Mouse (Mus musculus): ENCODE measurements around the gene Il17rc. TPM values are rescaled to one million over a fixed set of nuclear protein-coding genes. Genes with fewer than 3 reads are reported as not detected.

Il17rc gene
- total and polyA plus RNA-seq, 2 experiments, result 27.8 to 79.2 TPM

DNA sequence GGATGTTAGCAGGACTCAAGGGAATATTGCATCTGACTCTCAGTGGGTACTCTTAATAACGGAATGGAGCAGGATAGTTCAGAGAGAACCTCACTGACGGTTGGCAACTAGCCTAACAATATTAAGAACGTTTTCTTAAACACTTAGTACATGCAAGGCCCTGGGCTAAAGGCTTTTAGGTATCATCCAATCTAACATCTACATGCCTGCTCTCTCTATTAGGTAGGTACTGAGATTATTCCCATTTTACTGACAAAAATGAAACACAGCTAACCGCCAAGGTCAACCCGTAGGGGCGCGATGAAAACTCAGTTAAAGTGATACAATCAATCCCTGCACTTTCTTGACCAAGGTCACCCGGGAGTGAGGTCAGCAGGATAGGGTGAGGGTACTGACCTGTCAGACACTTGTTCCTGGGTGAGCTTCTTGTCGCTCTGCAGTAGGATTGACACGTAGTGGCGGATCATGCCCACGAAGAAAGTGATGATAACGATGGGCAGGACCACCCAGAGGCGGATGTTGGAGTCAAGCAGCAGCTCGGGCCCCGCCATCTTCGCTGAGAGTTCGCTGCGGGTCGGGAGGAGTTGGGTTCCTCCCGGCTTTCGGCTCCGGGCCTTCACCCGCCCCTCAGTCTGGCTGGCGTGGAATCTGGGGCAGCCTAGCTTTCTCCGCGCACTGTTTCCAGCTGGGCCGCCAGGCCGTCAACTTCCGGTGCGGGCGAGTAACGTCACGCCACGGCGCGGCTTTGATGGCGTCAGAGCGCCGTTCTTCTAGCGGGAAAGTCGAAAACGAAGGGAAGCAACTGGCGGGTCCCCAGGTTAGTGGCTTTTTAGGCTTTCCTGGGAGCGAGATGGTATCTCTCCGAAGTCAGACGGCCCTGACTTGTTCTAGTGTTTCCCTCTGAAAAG is 60.0 kb downstream of the Il17rc start, which contains the start of the genes Emc3 and Fancd2:
Gene Emc3, minus strand, starts transcription at position 721 of the 908 bp plus-strand sequence.
Gene Fancd2, plus strand, starts transcription at position 751 of the 908 bp plus-strand sequence.
- peak; percentile 62 for DNase-seq (ENCODE audit: extremely low read depth, low read depth, low spot score)
- H3K79me2 ChIP-seq (ENCODE audit: control insufficient read depth, insufficient read depth, low read length), result peaks cover 14% of the 10 kb centered on the region; the same call in 1 of the 2 replicates
- H3K4me1 ChIP-seq (ENCODE audit: control insufficient read depth, insufficient read depth, low read length), result peaks cover 7% of the 10 kb centered on the region
- H3K9ac ChIP-seq (ENCODE audit: low read depth, low read length), result peak within 1 kb of the TSS; percentile 90
- peak within 1 kb of the TSS; percentile 74 for H3K27ac ChIP-seq (replicated peaks; ENCODE audit: insufficient read depth, low read depth, low read length)
- TF ChIP-seq CTCF (IDR thresholded peaks at IDR 0.05; ENCODE audit: low read depth, low read length) (no peak), POLR2A (IDR thresholded peaks at IDR 0.05; ENCODE audit: extremely low read depth, insufficient read depth, low read length) (peak; percentile 36; the same call in 1 of the 2 replicates)
- H3K36me3 ChIP-seq (ENCODE audit: control insufficient read depth, insufficient read depth, low read length), result no peaks in the 10 kb centered on the region; the same call in 1 of the 2 replicates
- H3K4me3 ChIP-seq (ENCODE audit: insufficient read depth, low read depth, low read length), result peak within 1 kb of the TSS; percentile 93
- H3K27me3 ChIP-seq (ENCODE audit: control insufficient read depth, insufficient read depth, low read length), result no peaks in the 10 kb centered on the region
- under 1% methylated on average over 47 of the region's 47 CpGs for WGBS

DNA sequence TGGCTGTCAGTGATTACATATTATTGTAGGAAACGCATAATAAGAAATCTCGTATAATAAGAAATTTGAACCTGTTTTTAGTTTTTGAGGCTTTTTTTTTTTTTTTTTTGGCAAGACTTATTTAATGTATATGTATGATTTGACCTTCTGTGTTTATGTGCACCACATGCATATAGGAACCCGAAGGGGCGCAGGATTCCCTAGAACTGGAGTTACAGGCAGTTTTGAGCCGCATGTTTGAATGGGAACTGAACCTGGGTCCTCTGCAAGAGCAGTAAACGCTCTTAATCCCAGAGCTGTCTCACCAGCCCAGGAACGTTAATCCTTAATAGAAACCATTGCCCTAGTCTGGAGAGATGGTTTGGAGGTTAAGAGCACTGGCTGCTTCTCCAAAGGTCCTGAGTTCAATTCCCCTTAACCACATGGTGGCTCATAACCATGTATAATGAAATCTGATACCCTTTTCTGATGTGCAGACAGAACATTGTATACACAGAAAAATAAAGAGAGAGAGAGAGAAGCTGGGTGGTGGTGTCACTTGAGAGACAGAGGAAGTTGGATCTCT is 60.7 kb downstream of the Il17rc start:
- 8% methylated on average over 7 of the region's 7 CpGs for WGBS
- Histone ChIP-seq H3K4me3 (ENCODE audit: insufficient read depth, low read depth, low read length) (peak overlapping the region; percentile 93), H3K9ac (ENCODE audit: low read depth, low read length) (no peak overlapping the region), H3K4me1 (ENCODE audit: control insufficient read depth, insufficient read depth, low read length) (peaks cover 7% of the 10 kb centered on the region), H3K79me2 (ENCODE audit: control insufficient read depth, insufficient read depth, low read length) (peaks cover 14% of the 10 kb centered on the region; the same call in 1 of the 2 replicates), H3K27ac (replicated peaks; ENCODE audit: insufficient read depth, low read depth, low read length) (no peak overlapping the region), H3K27me3 (ENCODE audit: control insufficient read depth, insufficient read depth, low read length) (no peaks in the 10 kb centered on the region), H3K36me3 (ENCODE audit: control insufficient read depth, insufficient read depth, low read length) (no peaks in the 10 kb centered on the region; the same call in 1 of the 2 replicates)
- no peak for TF ChIP-seq CTCF (IDR thresholded peaks at IDR 0.05; ENCODE audit: low read depth, low read length)
- no peak for TF ChIP-seq POLR2A (IDR thresholded peaks at IDR 0.05; ENCODE audit: extremely low read depth, insufficient read depth, low read length)
- DNase-seq (ENCODE audit: extremely low read depth, low read depth, low spot score), result no peak

Other genes with a start within 250 kb of the Il17rc start
- 22.4 and 24.1 TPM in 2 replicates for gene Mtmr14, start 233.6 kb upstream of the Il17rc start, total RNA-seq (2014; rRNA removed)
- 28.8 and 32.8 TPM in 2 replicates for gene Mtmr14, start 233.6 kb upstream of the Il17rc start, polyA plus RNA-seq (2012; rRNA removed)
- gene Cpne9, start 189.1 kb upstream of the Il17rc start, total RNA-seq (2014; rRNA removed), result not detected in 2 replicates
- not detected in 2 replicates for gene Cpne9, start 189.1 kb upstream of the Il17rc start, polyA plus RNA-seq (2012; rRNA removed)
- gene Brpf1, start 164.3 kb upstream of the Il17rc start, total RNA-seq (2014; rRNA removed), result 5.4 and 5.5 TPM in 2 replicates
- gene Brpf1, start 164.3 kb upstream of the Il17rc start, polyA plus RNA-seq (2012; rRNA removed), result 6.7 and 10.2 TPM in 2 replicates
- 4.8 and 5.0 TPM in 2 replicates for gene Ogg1, start 144.5 kb upstream of the Il17rc start, total RNA-seq (2014; rRNA removed)
- 9.2 and 10.4 TPM in 2 replicates for gene Ogg1, start 144.5 kb upstream of the Il17rc start, polyA plus RNA-seq (2012; rRNA removed)
- 16.1 and 18.8 TPM in 2 replicates for gene Camk1, start 127.4 kb upstream of the Il17rc start, total RNA-seq (2014; rRNA removed)
- 12.1 and 15.6 TPM in 2 replicates for gene Camk1, start 127.4 kb upstream of the Il17rc start, polyA plus RNA-seq (2012; rRNA removed)
- gene Tada3, start 93.5 kb upstream of the Il17rc start, total RNA-seq (2014; rRNA removed), result 5.2 and 6.6 TPM in 2 replicates
- gene Tada3, start 93.5 kb upstream of the Il17rc start, polyA plus RNA-seq (2012; rRNA removed), result 8.4 and 10.4 TPM in 2 replicates
- 36.0 and 41.8 TPM in 2 replicates for gene Arpc4, start 93.3 kb upstream of the Il17rc start, total RNA-seq (2014; rRNA removed)
- 31.5 and 36.4 TPM in 2 replicates for gene Arpc4, start 93.3 kb upstream of the Il17rc start, polyA plus RNA-seq (2012; rRNA removed)
- gene Ttll3, start 82.2 kb upstream of the Il17rc start, total RNA-seq (2014; rRNA removed), result 0.65 and 1.5 TPM in 2 replicates
- 1.7 TPM in 2 replicates for gene Ttll3, start 82.2 kb upstream of the Il17rc start, polyA plus RNA-seq (2012; rRNA removed)
- 14.2 and 17.2 TPM in 2 replicates for gene Rpusd3, start 52.1 kb upstream of the Il17rc start, total RNA-seq (2014; rRNA removed)
- gene Rpusd3, start 52.1 kb upstream of the Il17rc start, polyA plus RNA-seq (2012; rRNA removed), result 106 and 118 TPM in 2 replicates
- 0.92 and 1.5 TPM in 2 replicates for gene Cidec, start 35.7 kb upstream of the Il17rc start, total RNA-seq (2014; rRNA removed)
- gene Cidec, start 35.7 kb upstream of the Il17rc start, polyA plus RNA-seq (2012; rRNA removed), result 1.1 and 1.5 TPM in 2 replicates
- 20.2 and 26.6 TPM in 2 replicates for gene Jagn1, start 28.9 kb upstream of the Il17rc start, total RNA-seq (2014; rRNA removed)
- 59.1 and 61.5 TPM in 2 replicates for gene Jagn1, start 28.9 kb upstream of the Il17rc start, polyA plus RNA-seq (2012; rRNA removed)
- gene Il17re, start 12.9 kb upstream of the Il17rc start, total RNA-seq (2014; rRNA removed), result 0.46 TPM in 1 of 2 replicates, not detected in the other
- gene Il17re, start 12.9 kb upstream of the Il17rc start, polyA plus RNA-seq (2012; rRNA removed), result 0.26 TPM in 2 replicates
- 12.3 and 15.9 TPM in 2 replicates for gene Creld1, start 11.9 kb downstream of the Il17rc start, total RNA-seq (2014; rRNA removed)
- gene Creld1, start 11.9 kb downstream of the Il17rc start, polyA plus RNA-seq (2012; rRNA removed), result 24.4 and 28.7 TPM in 2 replicates
- gene Prrt3, start 30.5 kb downstream of the Il17rc start, total RNA-seq (2014; rRNA removed), result under 0.01 TPM in 1 of 2 replicates, not detected in the other
- gene Prrt3, start 30.5 kb downstream of the Il17rc start, polyA plus RNA-seq (2012; rRNA removed), result not detected in 2 replicates
- gene Emc3, start 60.2 kb downstream of the Il17rc start, total RNA-seq (2014; rRNA removed), result 53.5 and 56.0 TPM in 2 replicates
- 31.9 and 35.5 TPM in 2 replicates for gene Emc3, start 60.2 kb downstream of the Il17rc start, polyA plus RNA-seq (2012; rRNA removed)
- 0.18 and 0.67 TPM in 2 replicates for gene Fancd2, start 60.3 kb downstream of the Il17rc start, total RNA-seq (2014; rRNA removed)
- gene Fancd2, start 60.3 kb downstream of the Il17rc start, polyA plus RNA-seq (2012; rRNA removed), result 0.22 TPM in 1 of 2 replicates, not detected in the other
- not detected in 2 replicates for gene Fancd2os, start 129.3 kb downstream of the Il17rc start, total RNA-seq (2014; rRNA removed)
- gene Fancd2os, start 129.3 kb downstream of the Il17rc start, polyA plus RNA-seq (2012; rRNA removed), result not detected in 2 replicates
- gene Brk1, start 133.3 kb downstream of the Il17rc start, total RNA-seq (2014; rRNA removed), result 70.3 and 76.0 TPM in 2 replicates
- gene Brk1, start 133.3 kb downstream of the Il17rc start, polyA plus RNA-seq (2012; rRNA removed), result 75.9 and 80.3 TPM in 2 replicates
- gene Vhl, start 152.5 kb downstream of the Il17rc start, total RNA-seq (2014; rRNA removed), result 7.2 and 9.1 TPM in 2 replicates
- gene Vhl, start 152.5 kb downstream of the Il17rc start, polyA plus RNA-seq (2012; rRNA removed), result 12.1 and 14.0 TPM in 2 replicates
- gene Irak2, start 167.0 kb downstream of the Il17rc start, total RNA-seq (2014; rRNA removed), result 18.2 and 20.7 TPM in 2 replicates
- 30.8 and 36.1 TPM in 2 replicates for gene Irak2, start 167.0 kb downstream of the Il17rc start, polyA plus RNA-seq (2012; rRNA removed)
- 15.0 and 19.9 TPM in 2 replicates for gene Tatdn2, start 225.6 kb downstream of the Il17rc start, total RNA-seq (2014; rRNA removed)
- 15.6 and 16.7 TPM in 2 replicates for gene Tatdn2, start 225.6 kb downstream of the Il17rc start, polyA plus RNA-seq (2012; rRNA removed)
- not detected in 2 replicates for gene Ghrl, start 248.5 kb downstream of the Il17rc start, total RNA-seq (2014; rRNA removed)
- gene Ghrl, start 248.5 kb downstream of the Il17rc start, polyA plus RNA-seq (2012; rRNA removed), result not detected in 2 replicates

Measured in liver, adult 2 months (tissue).